Mouse (Mus musculus): Measurements from ENCODE around the gene Fam69a.

Fam69a gene

DNA sequence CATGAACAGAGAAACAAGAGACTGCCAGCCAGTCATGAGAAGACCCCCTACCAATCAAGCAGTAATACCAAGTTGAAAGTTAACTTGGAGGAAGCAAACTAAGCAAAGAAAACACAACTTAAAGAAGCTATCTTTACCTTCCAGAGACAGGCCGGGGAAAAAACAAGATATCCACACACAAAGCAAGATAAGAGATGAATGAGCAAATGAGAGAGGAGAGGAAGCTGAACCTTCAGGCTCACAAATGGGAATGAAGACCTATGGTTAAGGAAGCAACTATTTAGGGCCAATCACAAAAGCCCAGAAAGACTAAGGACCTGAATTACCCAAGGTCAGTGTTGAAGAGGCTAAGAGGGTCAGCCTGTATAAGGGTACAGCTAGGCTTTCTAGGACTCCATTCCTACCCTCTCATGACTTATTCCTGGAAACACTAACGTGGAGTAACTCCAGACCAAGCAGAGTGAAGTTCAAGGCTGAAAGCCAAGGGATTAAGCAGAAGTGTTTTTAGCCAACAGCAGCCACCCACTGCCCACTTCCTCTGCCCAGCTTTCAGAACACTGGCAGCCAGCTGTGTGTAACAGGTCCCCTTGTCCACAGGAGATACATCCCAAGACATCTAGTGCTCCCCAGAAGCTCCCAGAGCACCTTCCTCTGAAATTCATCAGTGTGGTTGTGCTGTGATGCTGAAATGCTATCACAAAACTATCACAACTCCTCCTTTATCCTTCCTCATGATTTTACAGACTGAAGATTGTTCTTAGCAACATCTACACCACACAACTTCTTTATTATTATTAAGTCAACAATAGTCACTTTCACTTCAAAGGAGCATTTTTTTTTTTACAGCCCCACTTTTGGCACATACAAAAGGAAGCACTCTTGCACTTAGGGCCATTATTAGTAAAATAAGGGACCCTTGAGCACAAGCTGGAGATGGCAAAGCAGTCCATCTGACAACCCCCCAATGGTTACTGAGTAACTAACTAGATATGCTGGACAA is 120.5 kb downstream of the Fam69a start:
- in situ Hi-C loops (cut with MseI, MboI), result no loop called here

DNA sequence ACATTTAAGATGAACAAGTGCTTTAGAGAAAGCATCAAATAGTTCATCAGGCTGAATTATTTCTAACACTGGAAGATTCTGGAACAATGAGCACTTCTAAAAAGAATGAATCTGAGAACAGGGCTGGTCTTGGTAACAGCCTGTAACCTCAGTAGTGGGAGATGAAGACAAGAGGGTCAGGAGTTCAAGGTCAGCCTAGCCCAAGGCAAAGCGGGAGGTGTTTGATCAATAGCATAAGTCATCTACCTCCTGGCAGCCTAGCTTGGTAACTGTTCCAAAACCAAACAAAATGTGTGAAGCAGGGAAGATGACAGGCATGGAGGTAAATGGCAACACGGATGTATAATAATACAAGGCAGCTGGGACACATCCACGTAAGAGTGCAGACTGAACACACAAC is 122.9 kb downstream of the Fam69a start:
- in situ Hi-C loops (cut with MseI, MboI), result no loop called here

DNA sequence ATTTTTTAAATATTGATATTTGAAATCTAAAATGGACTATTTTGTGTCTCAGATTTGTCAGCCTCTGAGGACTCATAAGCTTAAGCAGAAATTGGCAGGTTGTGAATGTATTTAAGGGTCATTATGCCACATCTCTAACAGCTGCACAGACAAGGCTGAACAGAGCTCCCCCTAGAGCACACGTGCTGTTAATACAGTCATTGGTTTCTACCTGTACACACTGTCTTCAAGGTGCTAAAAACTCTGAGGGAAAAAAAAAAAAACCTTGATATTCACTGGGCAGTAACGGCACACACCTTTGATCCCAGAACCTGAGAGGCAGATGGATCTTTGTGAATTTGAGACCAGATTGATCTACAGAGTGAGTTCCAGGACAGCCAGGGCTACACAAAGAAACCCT is 127.9 kb downstream of the Fam69a start:
- in situ Hi-C loops (cut with MseI, MboI), result no loop called here
